Mouse (Mus musculus) small intestine, adult 2 months (tissue): ENCODE measurements around the gene Pnpt1.

Source experiments
- CTCF ChIP-seq: fragments of 200-500 bp; IDR thresholded peaks from 2 replicates; pipeline ENCODE4 v1.5.1; 2012; ENCODE audit warnings: low read depth, mild to moderate bottlenecking, control low read depth, inconsistent platforms, low read length, moderate library complexity, mixed read lengths; ENCODE audit not compliant: insufficient replicate concordance, insufficient read length; ENCODE audit errors: extremely low read depth
- POLR2A ChIP-seq: fragments of 200-500 bp; IDR thresholded peaks from 2 replicates; pipeline ENCODE4 v1.6.1; 2012; ENCODE audit warnings: low read depth, mild to moderate bottlenecking, control low read depth, inconsistent platforms, low read length, moderate library complexity

GRCm38 (mm10) chr11:29171959-29172391 lies 41.4 kb downstream of the Pnpt1 start:
- TF ChIP-seq POLR2A (no peak), CTCF (no peak)
